Mouse (Mus musculus): ENCODE measurements at regions not wholly inside any gene's neighbourhood (a gene's known extent, or its start where the extent isn't known, plus 50 kb on each side); places are given as distances from the start of the nearest gene placed in this dataset.
A peak's percentile ranks its signal among the peaks of the same experiment; 100 is the strongest.

DNA sequence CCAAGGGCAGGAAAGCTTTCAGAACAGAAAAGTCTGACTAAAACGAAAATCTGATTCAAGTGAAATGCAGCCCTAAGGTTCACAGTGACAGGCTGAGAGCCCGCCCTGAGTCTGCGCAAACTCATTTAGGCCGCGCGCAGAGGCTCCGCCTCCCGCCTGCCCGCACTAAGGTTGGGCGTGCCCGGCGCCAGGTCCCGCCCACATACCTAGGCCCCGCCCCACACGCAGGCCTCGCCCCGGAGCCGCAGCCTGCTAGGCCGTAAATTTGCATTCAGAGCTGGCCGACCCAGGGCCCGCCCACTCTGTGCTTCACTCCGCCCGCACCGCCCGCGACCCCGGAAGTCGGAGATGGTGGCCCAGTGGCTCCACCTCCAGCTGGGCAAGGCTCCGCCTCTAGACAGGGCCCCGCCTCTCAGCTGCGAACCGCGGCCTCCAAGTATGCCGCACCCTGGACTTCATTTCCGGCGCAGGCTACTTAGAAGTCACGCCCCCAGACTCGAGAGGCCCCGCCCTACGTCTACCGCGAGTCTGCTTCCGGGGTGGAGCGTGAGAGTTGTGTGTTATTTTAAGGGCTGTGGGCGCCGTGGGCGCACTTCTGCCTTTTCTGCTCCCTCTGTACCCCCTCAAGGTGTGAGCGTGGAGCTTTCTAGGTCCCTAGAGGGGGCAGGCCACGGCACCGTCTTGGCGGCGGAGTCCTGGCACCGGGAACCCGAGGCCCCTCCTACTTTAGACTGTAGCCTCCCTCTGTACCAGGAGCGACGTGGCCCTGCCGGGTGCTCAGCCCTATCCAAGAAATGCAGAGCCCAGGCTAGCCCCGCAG lies 52.3 kb upstream of the Wnt7b start:
- DNase-seq, result peak; percentile 91

DNA sequence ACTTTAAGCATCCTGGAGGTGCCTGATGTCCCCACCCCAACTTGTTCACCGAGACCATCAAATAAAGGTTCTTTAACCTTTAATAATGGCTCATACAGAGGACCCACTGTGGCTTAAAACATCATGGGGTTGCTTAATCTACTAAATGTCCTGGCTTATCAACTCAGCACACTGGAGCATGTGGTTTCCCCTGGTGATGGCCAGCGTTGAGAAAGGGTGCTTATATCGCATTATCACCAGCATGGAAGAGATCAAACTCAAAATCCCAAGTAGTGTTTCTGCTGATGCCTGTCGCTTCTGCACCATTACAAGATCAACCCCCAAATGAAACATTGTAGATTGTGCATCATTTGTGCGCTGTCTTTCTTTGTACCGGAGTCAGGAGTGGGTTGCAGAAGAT lies 53.2 kb upstream of the Wnt7b start:
- no peak for DNase-seq

DNA sequence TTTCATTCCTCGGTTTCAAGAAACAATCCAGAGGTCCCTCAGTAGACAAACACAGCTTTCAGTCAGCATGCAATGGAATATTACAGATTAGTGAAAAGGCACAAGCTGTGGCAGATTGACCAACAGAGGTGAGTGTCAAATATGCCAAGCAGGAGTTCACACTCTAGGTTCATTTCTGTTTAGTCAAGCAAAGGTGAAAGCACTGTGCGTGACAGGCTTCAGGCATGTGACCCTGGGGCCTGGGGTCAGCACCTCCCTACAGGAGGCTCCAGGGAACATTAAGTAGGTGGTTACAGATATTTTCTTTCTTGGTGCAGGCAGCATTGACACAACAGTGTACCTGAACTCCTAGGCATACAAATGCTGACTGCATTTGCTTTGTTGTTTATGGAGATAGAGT lies 57.3 kb upstream of the Wnt7b start:
- DNase-seq, result no peak

DNA sequence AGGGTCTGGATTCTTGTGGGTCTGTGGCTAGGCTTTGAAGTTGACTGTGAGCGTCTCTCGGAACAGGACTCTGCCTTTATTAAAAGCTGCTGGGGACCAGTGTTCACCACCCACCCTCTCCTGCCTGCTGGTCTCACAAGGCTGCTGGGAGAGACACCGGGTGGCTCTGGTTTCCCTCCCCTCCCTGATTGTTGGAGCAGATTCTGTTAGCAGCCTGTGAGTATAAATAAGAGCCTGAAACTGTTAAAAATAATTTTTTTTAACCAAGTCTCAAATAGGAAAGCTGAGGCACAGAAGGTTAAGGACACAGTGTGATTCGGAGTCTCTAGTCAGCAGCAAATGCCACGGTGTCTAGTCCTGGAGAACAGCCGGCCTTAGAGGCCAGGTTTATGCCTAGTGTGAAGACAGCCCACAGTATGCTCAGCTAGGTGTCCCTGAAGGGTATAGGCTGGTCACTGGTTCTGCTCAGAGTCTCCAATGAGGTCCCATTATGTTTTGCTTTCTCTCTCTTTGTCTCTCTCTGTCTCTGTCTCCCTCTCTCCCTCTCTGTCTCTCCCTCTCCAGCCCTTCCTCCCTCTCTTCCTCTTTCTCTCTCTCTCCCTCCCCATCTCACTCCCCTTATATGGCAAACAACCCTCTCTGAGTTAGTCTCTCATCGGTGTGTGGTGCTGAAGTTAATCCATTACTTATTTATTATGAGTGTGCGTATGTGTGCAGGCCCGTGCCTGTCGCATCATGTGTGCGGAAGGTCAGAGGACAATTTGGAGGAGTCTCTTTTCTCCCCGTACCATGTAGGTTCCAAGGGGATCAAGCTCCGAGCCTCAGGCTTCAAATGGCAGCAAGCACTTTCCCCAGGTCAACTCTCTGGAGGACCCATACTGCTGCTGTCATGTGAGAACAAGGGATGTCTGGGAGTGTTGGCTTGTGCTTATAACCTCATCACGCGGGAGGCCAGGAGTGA lies 59.1 kb upstream of the Wnt7b start:
- no peak for DNase-seq

DNA sequence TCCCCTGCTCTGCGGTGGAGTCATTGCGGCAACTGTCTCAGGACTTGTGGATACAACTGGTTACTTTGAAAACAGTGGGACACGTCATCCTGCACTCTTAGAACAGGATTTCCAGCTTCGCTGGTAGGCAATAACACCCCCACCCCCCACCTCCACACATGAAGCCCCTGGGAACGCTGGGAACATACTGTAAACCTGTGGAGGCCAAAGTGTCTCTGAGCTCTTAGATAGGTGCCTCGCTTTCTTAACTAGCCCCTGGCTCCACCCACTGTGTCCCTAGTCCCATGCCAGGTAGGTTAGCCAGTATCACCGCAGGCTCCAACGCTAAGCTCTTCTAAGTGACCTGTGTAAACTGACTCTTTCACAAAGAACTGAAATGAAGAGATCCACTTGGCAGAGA lies 63.1 kb upstream of the Wnt7b start:
- no peak for DNase-seq

DNA sequence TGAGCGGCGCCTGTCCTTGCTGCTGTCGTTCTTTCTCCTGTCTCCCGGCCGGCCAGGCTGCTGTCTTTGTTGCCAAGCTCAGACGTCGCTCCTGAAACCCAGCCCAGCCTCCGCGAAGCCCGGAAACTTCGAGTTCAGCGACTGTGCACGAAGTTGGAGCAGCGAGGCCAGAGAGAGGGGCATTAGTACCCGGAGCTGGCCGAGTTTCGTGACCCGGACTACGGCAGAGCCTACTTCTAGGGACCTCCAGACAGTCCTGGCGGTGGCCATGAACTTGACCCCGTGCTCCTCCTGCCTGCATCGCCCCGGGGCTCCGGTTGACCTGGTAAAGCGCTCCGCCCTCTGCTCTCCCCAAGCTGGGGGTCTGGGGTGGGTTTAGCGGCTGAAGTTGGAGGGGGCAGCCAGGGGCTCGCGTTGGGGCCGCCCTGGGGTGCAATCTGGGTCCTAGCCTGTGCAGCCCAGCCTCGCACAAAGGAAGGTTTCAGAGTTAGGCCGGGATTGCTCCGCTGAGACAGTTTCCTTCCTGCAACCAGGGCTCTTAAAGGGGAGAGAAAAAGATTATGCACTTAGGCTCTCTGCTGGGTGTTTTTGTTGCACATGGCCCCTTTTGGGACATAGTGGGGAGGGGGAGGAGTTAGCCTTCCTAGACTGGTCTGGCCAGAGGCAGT lies 63.8 kb upstream of the Wnt7b start:
- DNase-seq, result peak; percentile 44

DNA sequence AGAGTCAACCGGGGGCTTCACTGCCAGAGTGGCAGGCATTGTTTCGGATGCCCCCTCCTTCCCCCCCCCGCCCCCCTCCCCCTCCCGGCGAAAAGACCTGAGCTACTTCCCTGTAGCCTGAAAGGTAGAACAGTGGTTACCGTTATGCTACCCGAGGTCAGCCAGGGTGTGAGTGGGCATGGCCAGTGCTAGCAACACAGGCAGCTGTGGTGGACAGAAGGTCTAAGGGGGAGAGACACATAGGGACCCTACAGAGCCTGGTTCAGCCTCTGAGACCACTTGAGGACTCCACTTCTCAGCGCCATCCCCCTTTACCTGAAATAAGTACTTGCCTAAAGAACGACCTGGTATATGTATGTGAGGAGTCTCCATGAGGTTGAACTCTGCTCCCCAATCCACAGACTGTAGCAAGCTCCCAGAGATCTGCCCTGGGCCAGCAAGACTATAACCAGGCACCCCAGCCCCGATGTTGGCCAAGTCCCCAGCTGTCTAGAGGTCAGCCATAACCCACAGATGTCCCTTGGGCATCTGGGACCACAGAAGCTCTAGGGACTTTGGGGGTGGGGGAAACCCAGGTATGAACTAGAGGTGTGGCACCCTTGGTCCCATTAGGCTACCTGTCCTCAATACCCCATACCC lies 64.5 kb upstream of the Wnt7b start:
- DNase-seq, result no peak

DNA sequence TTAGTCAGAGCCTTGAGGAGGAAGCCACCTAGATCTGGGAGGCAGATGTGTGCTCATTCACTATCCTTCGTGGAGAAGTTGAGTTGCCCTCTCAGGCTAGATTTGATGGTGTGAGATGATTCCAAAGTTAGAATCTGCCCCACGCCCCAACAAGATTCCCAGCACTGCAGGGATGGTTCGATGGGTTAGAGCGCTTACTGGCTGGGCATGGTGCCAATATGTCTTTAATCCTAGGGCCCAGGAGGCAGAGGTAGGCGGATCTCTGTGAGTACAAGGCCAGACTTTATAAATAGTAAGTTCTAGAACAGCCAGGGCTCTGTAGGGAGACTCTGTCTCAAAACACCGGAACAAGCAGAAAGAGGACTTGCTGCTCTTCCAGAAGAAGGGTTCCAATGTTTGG lies 65.3 kb upstream of the Wnt7b start:
- no peak for DNase-seq

DNA sequence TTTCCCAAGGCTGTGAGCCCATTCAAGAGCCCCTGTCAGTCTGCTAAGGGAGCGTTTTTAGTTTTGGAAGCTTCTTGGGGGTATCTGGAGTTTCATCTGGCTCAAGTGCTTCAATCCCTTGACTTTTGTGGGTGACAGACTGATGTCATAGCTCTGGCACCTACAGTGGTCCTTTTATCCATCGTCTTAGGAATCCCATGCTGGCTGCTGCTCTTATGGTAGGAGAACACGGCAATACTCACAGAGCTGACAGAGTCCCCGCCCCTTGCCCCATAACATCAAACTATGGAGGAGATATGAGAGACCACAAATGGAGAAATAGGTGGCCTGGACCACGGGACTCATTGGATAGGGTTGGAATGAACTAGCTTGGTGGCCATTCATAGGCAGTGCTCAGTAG lies 68.0 kb upstream of the Wnt7b start:
- no peak for DNase-seq

DNA sequence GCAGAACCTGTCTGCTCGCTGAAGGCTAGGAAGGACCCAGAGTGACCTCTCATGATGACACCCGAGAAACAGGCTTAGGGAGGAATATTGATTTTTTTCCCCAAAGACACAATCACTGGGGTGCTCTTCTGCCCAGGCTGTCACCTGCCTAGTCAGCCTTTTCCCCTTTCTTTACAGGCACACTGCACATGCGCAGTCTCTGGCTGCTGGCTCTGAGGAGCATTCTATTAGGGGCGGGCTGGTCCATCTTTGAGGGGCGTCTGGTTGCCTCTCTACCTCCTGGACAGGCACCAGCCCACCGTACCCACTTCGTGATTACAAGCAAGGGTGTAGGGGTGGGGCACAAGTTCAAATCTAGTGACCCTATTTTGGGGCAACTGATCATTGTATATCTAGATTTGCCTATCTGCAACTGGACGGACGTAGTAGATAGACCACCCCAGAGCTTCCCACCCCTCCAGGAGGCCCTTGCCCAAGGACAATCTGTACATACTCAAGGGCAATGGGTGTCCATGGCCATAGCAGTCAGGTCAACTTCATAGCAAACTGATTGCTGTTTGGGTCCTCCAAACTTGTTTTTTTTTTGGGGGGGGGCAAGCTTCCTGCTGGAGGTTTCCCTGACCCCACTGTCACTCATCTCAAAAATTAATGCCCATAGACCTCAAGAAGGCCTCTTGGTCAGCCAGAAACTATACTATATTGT lies 69.6 kb upstream of the Wnt7b start:
- DNase-seq, result no peak

DNA sequence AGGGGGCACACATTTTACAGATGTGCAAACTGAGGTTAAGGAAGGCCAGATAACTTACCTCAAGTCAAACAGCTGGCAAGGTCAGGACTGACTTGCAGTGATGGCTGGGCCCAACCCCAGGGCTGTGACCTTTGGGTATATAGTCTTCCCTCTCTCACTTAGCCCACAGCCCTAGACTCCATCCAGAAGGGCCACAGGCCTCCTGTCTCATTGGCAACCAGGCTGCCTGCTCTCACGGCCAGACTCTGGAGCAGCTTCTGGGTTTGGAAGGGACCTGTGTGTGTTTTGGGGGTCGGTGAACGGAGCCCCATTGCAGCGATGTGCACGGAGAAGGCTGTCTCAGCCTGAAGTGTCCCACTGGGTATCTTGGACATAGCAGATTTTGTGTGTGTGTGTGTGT lies 70.2 kb upstream of the Wnt7b start:
- DNase-seq, result no peak

DNA sequence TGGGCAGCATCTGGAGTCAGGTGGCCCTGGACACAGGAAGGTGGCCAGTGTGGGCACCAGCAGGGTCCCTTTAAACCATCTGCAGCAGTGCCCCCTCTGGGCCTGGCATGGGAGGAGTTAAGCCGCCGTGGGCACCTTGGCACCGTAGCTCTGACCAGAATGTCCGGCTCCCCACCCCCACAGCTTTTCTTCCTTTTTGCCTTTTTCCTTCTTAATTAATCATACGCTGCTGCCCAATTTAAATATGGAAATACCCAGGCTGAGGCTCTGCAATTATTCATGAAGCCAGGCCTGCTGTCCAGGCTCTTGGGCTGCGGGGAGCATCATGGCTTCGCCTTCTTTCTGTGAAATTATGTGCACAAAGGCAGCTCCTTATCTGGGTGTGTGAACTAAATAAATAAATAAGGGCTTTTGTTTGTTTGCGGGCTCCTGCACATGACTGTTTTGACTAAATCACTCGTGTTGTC lies 70.6 kb upstream of the Wnt7b start:
- peak; percentile 66 for DNase-seq

DNA sequence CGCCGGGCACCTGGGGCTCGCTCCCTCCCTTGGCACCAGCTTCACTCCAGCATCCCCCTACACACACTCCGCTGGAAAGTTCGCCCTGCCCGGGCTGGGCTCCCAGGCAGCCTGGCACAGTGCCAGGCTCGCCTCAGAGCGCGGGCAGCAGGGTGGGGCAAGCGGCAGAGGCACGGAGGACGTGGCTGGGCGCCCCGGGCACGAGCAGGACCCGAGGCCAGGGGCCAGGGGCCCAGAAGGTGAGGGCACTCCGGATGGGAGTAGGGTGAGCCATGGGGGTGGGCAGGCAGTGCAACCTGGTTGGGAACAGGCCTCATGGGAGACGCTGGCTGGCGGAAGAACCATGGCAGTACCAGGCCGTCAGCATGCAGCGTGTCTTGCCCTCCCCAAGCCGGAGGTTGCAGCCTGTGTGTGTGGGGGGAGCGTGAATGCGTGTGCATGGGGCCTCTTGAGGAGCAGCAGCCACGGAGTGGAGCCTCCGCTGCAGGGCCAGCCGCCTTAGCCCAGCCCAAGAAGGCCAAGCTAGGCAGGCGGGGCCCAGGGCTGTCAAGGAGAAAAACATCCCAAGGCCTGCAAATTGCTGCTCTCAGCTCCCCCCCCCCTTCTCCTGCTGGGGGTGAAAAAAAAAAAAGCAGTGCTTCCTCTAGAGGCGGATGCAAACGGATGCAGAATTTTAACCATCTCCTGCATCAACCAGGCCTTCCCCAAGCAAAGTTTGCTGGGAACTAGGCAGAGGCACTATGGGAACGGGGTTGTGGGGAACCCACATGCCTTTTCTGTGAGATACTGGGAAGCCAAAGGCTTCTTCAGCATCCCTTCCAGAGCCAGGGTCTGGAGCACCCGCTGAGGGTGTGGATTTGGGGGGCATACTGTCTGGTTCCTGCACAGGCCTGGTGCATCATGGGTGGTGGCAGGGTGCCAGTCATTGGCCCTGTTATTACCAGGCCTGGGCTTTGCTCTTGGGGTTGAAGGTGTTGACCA lies 71.4 kb upstream of the Wnt7b start:
- peak; percentile 79 for DNase-seq

DNA sequence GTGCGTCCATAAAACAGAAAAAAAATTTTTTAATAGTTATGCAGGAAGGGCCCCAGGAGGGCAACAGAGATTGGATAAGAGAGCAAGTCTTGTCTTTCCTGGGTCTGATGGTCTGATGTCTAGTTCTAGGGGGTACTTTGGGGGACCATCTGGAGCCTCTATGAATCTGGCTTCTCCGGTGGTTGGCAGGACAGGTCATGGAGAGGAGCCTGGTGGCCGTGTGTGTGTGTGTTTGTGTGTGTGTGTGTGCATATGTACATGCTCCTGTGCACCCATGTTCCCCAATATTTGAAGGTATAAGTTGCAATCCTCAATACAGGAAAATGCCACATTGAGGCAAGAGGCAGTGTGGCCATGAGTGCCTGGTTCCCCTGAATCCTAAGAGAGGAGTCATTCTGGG lies 72.5 kb upstream of the Wnt7b start:
- no peak for DNase-seq

DNA sequence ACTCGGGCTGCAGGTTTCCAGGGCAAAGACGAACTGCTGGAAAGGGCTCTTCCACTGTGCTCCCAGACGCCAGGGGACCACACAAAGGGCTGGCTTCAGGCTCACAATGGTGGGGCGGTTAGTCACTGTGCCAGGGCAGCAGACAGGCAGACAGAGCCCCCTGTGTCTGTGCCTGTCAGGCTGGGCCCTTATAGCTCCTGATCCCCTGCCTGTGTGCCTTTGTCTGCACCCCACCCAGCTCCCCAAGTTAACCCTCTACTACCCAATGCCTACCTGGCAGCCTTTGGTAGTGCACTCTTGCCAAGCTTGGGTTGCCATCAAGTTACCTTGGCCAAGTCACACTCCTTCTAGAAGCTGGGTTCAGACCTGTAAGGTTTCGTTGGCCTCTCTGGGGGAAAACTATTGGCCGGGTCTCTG lies 73.5 kb upstream of the Wnt7b start:
- peak; percentile 42 for DNase-seq

DNA sequence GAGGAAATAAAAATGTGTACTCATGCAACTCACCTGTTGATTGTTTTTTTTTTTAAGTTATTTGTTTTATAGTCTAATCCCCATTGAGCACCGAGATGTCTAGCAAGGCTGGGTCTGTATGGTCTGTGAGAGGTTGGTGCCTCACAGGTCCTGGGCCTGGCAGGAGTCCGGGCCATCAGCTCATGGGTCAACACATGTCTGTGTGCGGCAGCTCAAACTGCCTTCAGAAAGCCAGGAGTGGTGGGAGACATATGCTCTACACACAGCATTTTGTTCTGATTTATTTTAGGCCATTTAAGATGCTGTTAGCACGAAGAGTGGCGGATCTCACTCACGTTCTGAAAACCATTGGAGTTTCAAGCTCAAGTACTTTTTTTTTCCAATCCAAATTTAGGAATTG lies 74.6 kb upstream of the Wnt7b start:
- no peak for DNase-seq

DNA sequence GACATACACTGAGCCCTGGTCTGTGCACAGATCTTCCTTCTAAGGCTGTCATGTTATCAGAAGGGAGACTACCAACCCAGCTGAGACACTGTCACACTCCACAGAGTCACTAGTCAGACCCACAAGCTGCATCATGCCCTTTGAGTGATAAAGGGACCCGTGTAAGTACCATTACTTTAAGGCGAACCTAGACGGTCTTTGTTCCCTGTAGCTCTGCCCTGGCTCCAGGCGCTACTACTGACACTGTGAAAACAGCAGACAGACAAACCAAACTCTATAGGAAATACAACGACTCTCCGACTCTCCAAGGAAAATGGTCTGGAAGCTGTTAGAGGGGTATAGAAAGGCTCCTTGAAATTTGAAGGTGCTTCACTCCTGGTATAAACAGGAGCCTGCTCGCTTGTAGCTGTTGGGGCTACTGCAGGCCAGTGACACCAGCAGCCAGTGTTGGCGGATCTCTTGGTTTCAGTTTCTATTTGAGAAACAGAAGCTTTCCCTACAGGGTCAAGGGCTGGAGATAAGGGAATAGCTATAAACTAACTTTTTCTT lies 75.2 kb upstream of the Wnt7b start:
- no peak for DNase-seq

DNA sequence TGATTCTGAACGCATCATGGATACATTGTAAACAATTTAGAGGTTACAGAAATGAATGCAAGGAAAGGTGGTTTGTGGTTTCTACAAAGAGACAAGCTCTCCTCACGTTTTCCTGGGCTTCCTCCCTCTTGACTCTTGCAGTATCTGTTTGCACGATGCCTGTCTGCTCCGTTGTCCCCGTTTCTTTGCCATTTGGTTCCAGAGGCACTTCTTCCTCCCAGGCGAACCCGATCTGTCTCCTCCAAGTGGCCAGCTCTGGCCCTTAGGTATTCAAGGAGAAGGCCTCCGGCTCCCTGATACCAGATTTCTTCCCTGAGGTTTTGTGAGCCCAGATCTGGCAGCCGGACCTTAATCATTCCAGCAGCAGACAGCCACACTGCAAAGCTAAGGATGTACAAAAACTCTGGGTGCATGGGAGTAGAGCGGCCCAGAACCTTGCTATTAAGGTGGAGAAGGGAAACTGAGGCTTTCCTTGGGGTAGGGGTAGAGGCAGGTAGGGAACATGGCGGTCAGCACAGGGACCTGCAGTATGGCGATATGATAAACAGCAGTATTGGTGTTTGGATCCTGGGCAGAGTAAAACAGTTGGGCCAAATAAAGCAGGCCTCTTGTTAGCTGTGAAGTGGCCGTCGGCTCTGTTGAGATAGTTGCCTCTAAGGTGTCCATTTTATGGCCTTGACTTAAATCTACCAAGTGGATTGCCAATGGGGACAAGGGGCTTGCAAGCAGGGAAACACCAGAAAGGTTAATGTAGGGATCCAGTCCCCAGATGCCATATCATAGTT lies 76.0 kb upstream of the Wnt7b start:
- no peak for DNase-seq

DNA sequence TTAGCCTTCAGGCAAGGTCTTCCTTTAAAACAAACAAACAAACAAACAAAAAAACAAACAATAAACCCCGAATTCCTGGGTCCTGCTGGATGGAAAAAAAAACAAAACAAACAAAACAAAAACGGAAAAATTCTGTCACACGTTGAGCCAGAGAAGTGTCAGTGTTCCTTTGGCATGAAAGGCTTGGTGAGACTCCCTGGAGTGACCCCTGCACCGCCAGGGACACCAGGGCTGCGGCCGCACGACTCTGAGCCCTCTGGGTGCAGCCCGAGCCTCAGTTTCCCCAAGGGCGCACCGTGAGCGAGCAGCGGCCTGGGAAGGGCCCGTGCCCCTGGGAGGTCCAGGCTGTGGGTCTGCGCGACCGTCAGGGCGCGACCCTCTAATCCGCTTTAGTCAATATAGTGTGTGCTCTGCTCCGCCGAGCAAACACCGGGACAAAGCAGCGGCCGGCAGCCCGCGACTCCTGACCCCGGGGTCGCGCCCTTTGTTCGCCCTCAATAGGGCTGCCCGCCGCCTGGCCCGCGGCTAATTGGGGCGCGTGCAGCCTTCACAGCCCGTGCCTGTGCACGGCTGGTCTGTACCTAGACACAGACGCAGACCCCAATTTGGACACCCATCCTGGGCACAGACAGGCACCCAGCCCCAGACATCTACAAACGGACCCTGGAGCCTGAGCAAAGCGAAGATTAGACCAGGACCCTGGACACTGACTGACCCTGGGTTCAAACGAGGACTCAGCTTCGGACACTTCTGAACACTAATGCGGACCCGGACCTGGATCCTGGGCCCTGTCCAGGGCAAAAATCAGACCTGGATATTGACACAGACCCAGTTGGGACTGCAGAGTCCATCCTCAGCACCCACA lies 74.0 kb upstream of the Ppara start:
- no peak for DNase-seq

Data from right cerebral cortex, postnatal 4 days (tissue).